Mouse (Mus musculus): Measurements from ENCODE around the gene Gm27021.

- TF ChIP-seq CTCF (IDR thresholded peaks at IDR 0.05) (no peak), EP300 (IDR thresholded peaks at IDR 0.05; ENCODE audit: insufficient read depth, low read depth, low read length) (no peak), POLR2A (IDR thresholded peaks at IDR 0.05; ENCODE audit: insufficient read depth, low read depth, low read length) (no peak)
Measured at GRCm38 (mm10) chr8:120693861-120694493, 26.1 kb upstream of the Gm27021 start.

All from heart, adult 2 months (tissue).